Mouse (Mus musculus): ENCODE results near the gene Gm10974. TPM values are rescaled to one million over a fixed set of nuclear protein-coding genes. Genes with fewer than 3 reads are reported as not detected.

Gm10974 gene
- polyA plus RNA-seq, 1 experiment from 2014 or later: not detected

- no peak overlapping the region for H3K27ac ChIP-seq (ENCODE audit: low read depth, low read length)
- no peak for ATAC-seq
- no peak overlapping the region for H3K4me2 ChIP-seq (replicated peaks; ENCODE audit: low read depth)
- H3K9ac ChIP-seq (ENCODE audit: low read depth, low read length): no peak overlapping the region
- H3K4me3 ChIP-seq (ENCODE audit: low read depth, low read length): no peak overlapping the region
- no peaks in the 10 kb centered on the region for H3K9me3 ChIP-seq (ENCODE audit: control insufficient read depth)
- WGBS: 81% methylated on average over 9 of the region's 9 CpGs
- H3K27me3 ChIP-seq (replicated peaks; ENCODE audit: control insufficient read depth, insufficient read depth, low read length): no peaks in the 10 kb centered on the region
- H3K4me1 ChIP-seq (replicated peaks; ENCODE audit: control insufficient read depth, insufficient read depth, low read length): no peaks in the 10 kb centered on the region
- peaks cover 46% of the 10 kb centered on the region for H3K36me3 ChIP-seq (ENCODE audit: control insufficient read depth, insufficient read depth)
- no peak for TF ChIP-seq CTCF (IDR thresholded peaks at IDR 0.05; ENCODE audit: low read depth)
These were observed 35.1 kb upstream of the Gm10974 start for GRCm38 (mm10) chr7:66330610-66331009.

GRCm38 (mm10) chr7:66332340-66332739 lies 33.4 kb upstream of the Gm10974 start:
- Histone ChIP-seq H3K4me2 (replicated peaks; ENCODE audit: low read depth) (no peak overlapping the region), H3K27me3 (replicated peaks; ENCODE audit: control insufficient read depth, insufficient read depth, low read length) (no peaks in the 10 kb centered on the region), H3K9ac (ENCODE audit: low read depth, low read length) (no peak overlapping the region), H3K4me3 (ENCODE audit: low read depth, low read length) (no peak overlapping the region), H3K9me3 (ENCODE audit: control insufficient read depth) (no peaks in the 10 kb centered on the region), H3K27ac (ENCODE audit: low read depth, low read length) (no peak overlapping the region), H3K4me1 (replicated peaks; ENCODE audit: control insufficient read depth, insufficient read depth, low read length) (no peaks in the 10 kb centered on the region), H3K36me3 (ENCODE audit: control insufficient read depth, insufficient read depth) (peaks cover 36% of the 10 kb centered on the region)
- TF ChIP-seq CTCF (IDR thresholded peaks at IDR 0.05; ENCODE audit: low read depth): no peak
- no peak for ATAC-seq
- 87% methylated on average over 8 of the region's 8 CpGs for WGBS

- 86% methylated on average over 4 of the region's 4 CpGs for WGBS
- TF ChIP-seq CTCF (IDR thresholded peaks at IDR 0.05; ENCODE audit: low read depth): no peak
- no peaks in the 10 kb centered on the region for H3K27me3 ChIP-seq (replicated peaks; ENCODE audit: control insufficient read depth, insufficient read depth, low read length)
- no peak overlapping the region for H3K9ac ChIP-seq (ENCODE audit: low read depth, low read length)
- no peak overlapping the region for H3K4me2 ChIP-seq (replicated peaks; ENCODE audit: low read depth)
- peaks cover 32% of the 10 kb centered on the region for H3K36me3 ChIP-seq (ENCODE audit: control insufficient read depth, insufficient read depth)
- no peaks in the 10 kb centered on the region for H3K4me1 ChIP-seq (replicated peaks; ENCODE audit: control insufficient read depth, insufficient read depth, low read length)
- no peak overlapping the region for H3K27ac ChIP-seq (ENCODE audit: low read depth, low read length)
- H3K9me3 ChIP-seq (ENCODE audit: control insufficient read depth): no peaks in the 10 kb centered on the region
- no peak overlapping the region for H3K4me3 ChIP-seq (ENCODE audit: low read depth, low read length)
- ATAC-seq: no peak
These were observed 31.7 kb upstream of the Gm10974 start for GRCm38 (mm10) chr7:66333906-66334500.

GRCm38 (mm10) chr7:66336955-66337354 lies 28.8 kb upstream of the Gm10974 start:
- Histone ChIP-seq H3K4me2 (replicated peaks; ENCODE audit: low read depth) (no peak overlapping the region), H3K27ac (ENCODE audit: low read depth, low read length) (no peak overlapping the region), H3K4me3 (ENCODE audit: low read depth, low read length) (no peak overlapping the region), H3K36me3 (ENCODE audit: control insufficient read depth, insufficient read depth) (peaks cover 20% of the 10 kb centered on the region), H3K4me1 (replicated peaks; ENCODE audit: control insufficient read depth, insufficient read depth, low read length) (no peaks in the 10 kb centered on the region), H3K9ac (ENCODE audit: low read depth, low read length) (no peak overlapping the region), H3K27me3 (replicated peaks; ENCODE audit: control insufficient read depth, insufficient read depth, low read length) (no peaks in the 10 kb centered on the region), H3K9me3 (ENCODE audit: control insufficient read depth) (no peaks in the 10 kb centered on the region)
- WGBS: 78% methylated on average over 2 of the region's 2 CpGs
- no peak for TF ChIP-seq CTCF (IDR thresholded peaks at IDR 0.05; ENCODE audit: low read depth)
- no peak for ATAC-seq

DNA sequence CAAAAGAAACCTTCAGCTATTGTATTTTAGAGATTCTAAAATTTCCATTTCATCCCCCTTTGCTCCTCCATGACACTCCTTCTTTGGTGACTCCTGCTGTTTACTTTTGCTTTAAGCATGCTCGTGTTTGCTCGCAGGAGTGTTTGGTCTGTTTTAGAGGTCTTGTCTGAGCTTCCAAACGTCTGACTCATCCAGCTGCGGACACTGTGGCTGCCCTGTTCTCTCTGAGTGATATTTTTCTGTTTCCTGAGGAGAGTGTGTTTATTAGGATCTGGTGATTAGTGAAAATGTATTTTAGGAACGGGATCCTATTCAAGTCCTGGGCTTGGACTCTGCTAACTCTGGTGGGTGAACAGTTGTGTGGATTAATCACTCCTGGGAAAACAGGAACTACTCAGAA lies 26.1 kb upstream of the Gm10974 start:
- no peak for TF ChIP-seq CTCF (IDR thresholded peaks at IDR 0.05; ENCODE audit: low read depth)
- 16% methylated on average over 5 of the region's 5 CpGs for WGBS
- Histone ChIP-seq H3K9ac (ENCODE audit: low read depth, low read length) (no peak overlapping the region), H3K27ac (ENCODE audit: low read depth, low read length) (0 out of 2 replicates have a peak overlapping the region, but pooled peaks have one; percentile 15), H3K4me2 (replicated peaks; ENCODE audit: low read depth) (no peak overlapping the region), H3K4me1 (replicated peaks; ENCODE audit: control insufficient read depth, insufficient read depth, low read length) (no peaks in the 10 kb centered on the region), H3K36me3 (ENCODE audit: control insufficient read depth, insufficient read depth) (peaks cover 2% of the 10 kb centered on the region; the same call in 1 of the 2 replicates), H3K27me3 (replicated peaks; ENCODE audit: control insufficient read depth, insufficient read depth, low read length) (no peaks in the 10 kb centered on the region), H3K9me3 (ENCODE audit: control insufficient read depth) (no peaks in the 10 kb centered on the region), H3K4me3 (ENCODE audit: low read depth, low read length) (no peak overlapping the region)
- no peak for ATAC-seq

DNA sequence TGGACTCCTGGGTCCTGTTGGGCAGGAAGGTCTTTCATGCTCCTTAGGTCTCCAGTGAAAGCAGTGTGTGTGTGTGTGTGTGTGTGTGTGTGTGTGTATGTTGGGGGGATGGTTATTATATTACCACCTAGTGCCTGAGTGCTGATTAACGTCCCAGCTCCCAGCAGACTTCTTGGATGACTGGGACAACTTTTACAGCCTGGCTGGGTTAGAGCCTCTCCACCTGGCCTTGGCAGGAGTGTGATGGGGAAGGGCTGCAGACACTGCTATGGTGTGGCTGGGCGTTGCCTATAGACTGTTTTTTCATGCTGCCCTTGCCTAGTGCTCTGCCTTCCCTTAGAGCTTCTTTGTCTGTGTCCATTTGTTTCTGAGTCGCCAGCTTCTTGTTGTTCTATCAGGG lies 25.7 kb upstream of the Gm10974 start:
- H3K9ac ChIP-seq (ENCODE audit: low read depth, low read length): no peak overlapping the region
- no peaks in the 10 kb centered on the region for H3K9me3 ChIP-seq (ENCODE audit: control insufficient read depth)
- no peak overlapping the region for H3K4me3 ChIP-seq (ENCODE audit: low read depth, low read length)
- TF ChIP-seq CTCF (IDR thresholded peaks at IDR 0.05; ENCODE audit: low read depth): no peak
- H3K36me3 ChIP-seq (ENCODE audit: control insufficient read depth, insufficient read depth): no peaks in the 10 kb centered on the region; the same call in 1 of the 2 replicates
- H3K4me1 ChIP-seq (replicated peaks; ENCODE audit: control insufficient read depth, insufficient read depth, low read length): no peaks in the 10 kb centered on the region
- H3K27ac ChIP-seq (ENCODE audit: low read depth, low read length): 0 out of 2 replicates have a peak overlapping the region, but pooled peaks have one; percentile 15
- no peak overlapping the region for H3K4me2 ChIP-seq (replicated peaks; ENCODE audit: low read depth)
- 30% methylated on average over 3 of the region's 3 CpGs for WGBS
- no peak for ATAC-seq
- H3K27me3 ChIP-seq (replicated peaks; ENCODE audit: control insufficient read depth, insufficient read depth, low read length): no peaks in the 10 kb centered on the region

All from intestine, postnatal 0 days (tissue).